Mouse (Mus musculus): ENCODE results near the gene Slc33a1. TPM values are rescaled to one million over a fixed set of nuclear protein-coding genes. Genes with fewer than 3 reads are reported as not detected.
A peak's percentile ranks its signal among the peaks of the same experiment; 100 is the strongest.

Slc33a1 gene
- polyA plus RNA-seq, 1 experiment from 2014 or later, result 12.7 TPM

- no peak for ATAC-seq (replicated peaks; ENCODE audit: extremely low read depth, insufficient read depth, low FRiP score)
- no peak overlapping the region for H3K27ac ChIP-seq (ENCODE audit: low read length)
- 64% methylated on average over 3 of the region's 3 CpGs for WGBS
- H3K27me3 ChIP-seq (ENCODE audit: control insufficient read depth, insufficient read depth, low read length), result no peaks in the 10 kb centered on the region
- H3K4me2 ChIP-seq (ENCODE audit: low read depth, low read length), result no peak overlapping the region
- no peak overlapping the region for H3K4me3 ChIP-seq (ENCODE audit: low read length)
- no peaks in the 10 kb centered on the region for H3K9me3 ChIP-seq (replicated peaks; ENCODE audit: control insufficient read depth, low read length)
- no peaks in the 10 kb centered on the region for H3K4me1 ChIP-seq (ENCODE audit: control insufficient read depth, insufficient read depth, low read length)
- H3K36me3 ChIP-seq (ENCODE audit: control insufficient read depth, insufficient read depth), result 0 out of 2 replicates have a peak, but pooled peaks cover 5% of the 10 kb centered on the region
- H3K9ac ChIP-seq (ENCODE audit: low read length), result no peak overlapping the region
Measured at GRCm38 (mm10) chr3:63949837-63950236, 14.7 kb downstream of the Slc33a1 start.

GRCm38 (mm10) chr3:63941204-63941850 lies 23.2 kb downstream of the Slc33a1 start:
- Histone ChIP-seq H3K27me3 (ENCODE audit: control insufficient read depth, insufficient read depth, low read length) (no peaks in the 10 kb centered on the region), H3K4me2 (ENCODE audit: low read depth, low read length) (no peak overlapping the region), H3K4me1 (ENCODE audit: control insufficient read depth, insufficient read depth, low read length) (no peaks in the 10 kb centered on the region), H3K9me3 (replicated peaks; ENCODE audit: control insufficient read depth, low read length) (no peaks in the 10 kb centered on the region), H3K36me3 (ENCODE audit: control insufficient read depth, insufficient read depth) (peaks cover 11% of the 10 kb centered on the region), H3K27ac (ENCODE audit: low read length) (no peak overlapping the region), H3K4me3 (ENCODE audit: low read length) (no peak overlapping the region), H3K9ac (ENCODE audit: low read length) (no peak overlapping the region)
- ATAC-seq (replicated peaks; ENCODE audit: extremely low read depth, insufficient read depth, low FRiP score), result no peak
- WGBS, result 67% methylated on average over 2 of the region's 2 CpGs

DNA sequence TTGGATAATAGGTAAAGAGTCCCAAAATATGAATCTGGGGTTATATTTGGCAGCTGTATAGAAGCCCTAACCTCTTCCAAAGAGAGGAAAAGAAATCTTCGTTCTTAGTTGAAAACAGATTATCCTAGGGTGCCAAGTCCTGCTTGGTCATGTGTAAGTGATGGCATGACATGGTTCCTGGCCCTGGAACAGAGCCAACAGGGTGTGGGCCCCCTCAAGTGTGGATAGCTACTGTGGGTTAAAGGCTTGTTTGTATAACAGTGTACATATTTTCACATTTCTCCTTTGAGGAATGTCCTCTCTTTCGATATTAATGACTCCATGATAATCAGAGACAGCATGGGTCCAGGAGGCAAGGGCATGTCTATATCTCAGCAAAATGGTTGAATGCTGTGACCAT lies 25.6 kb downstream of the Slc33a1 start:
- Histone ChIP-seq H3K27ac (ENCODE audit: low read length) (no peak overlapping the region), H3K4me3 (ENCODE audit: low read length) (no peak overlapping the region), H3K9me3 (replicated peaks; ENCODE audit: control insufficient read depth, low read length) (no peaks in the 10 kb centered on the region), H3K4me2 (ENCODE audit: low read depth, low read length) (no peak overlapping the region), H3K9ac (ENCODE audit: low read length) (no peak overlapping the region), H3K4me1 (ENCODE audit: control insufficient read depth, insufficient read depth, low read length) (no peaks in the 10 kb centered on the region), H3K27me3 (ENCODE audit: control insufficient read depth, insufficient read depth, low read length) (no peaks in the 10 kb centered on the region), H3K36me3 (ENCODE audit: control insufficient read depth, insufficient read depth) (peaks cover 5% of the 10 kb centered on the region)
- 87% methylated on average over 2 of the region's 2 CpGs for WGBS
- no peak for ATAC-seq (replicated peaks; ENCODE audit: extremely low read depth, insufficient read depth, low FRiP score)

DNA sequence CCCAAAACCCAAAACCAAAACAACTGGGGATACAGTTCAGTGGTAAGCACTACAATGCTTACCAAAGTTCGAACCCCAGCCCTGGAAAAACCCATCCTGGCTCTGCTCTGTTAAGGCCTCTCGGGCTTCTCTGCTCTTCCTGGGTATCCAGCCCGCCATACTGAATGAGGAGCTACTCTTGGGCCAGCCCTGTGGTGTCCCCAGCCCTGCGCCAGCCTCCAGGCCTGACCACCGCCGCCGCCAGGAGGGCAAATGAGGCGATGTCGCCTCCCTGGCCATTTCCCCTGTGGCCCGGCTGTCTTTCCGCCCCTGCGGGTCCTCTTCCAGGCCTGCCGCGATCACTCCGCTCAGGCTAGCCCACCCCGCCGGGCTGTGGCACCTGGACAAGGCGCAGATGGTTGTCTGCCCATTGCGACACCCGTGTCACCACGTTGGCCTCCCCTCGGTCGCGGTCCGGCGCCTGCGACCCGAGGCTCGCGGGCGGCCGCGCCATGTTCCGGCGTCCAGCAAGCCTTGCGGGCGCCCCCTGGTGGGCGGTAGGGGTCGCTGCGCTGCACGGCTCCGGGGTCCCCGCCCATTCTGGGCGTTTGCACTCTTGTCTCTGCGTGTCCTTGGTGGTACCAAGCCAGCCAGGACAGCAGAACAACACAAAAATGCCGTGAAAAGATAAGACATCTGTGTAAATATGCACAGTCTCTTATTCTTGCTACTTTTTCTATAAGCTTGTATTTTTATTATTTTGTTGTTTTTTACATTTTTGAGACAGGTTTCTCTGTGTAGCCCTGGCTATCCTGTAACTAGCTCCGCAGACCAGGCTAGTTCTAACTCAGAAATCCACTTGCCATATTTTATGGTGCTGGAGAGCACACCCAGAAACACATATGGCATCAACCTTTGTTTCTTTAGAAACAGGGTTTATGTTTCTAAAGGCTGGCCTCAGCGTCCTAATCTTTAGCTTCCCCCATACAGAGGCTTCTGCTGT lies 35.4 kb downstream of the Slc33a1 start, which contains the start of gene E130311K13Rik:
Gene E130311K13Rik (minus strand): TSS at position 595 of the 982 bp plus-strand sequence.
- Histone ChIP-seq H3K36me3 (ENCODE audit: control insufficient read depth, insufficient read depth) (no peaks in the 10 kb centered on the region), H3K9me3 (replicated peaks; ENCODE audit: control insufficient read depth, low read length) (no peaks in the 10 kb centered on the region), H3K4me3 (ENCODE audit: low read length) (peak within 1 kb of the TSS; percentile 78), H3K4me2 (ENCODE audit: low read depth, low read length) (peak within 1 kb of the TSS; percentile 74), H3K27ac (ENCODE audit: low read length) (peak within 1 kb of the TSS; percentile 84), H3K4me1 (ENCODE audit: control insufficient read depth, insufficient read depth, low read length) (peaks cover 3% of the 10 kb centered on the region), H3K27me3 (ENCODE audit: control insufficient read depth, insufficient read depth, low read length) (no peaks in the 10 kb centered on the region), H3K9ac (ENCODE audit: low read length) (peak within 1 kb of the TSS; percentile 96)
- ATAC-seq (replicated peaks; ENCODE audit: extremely low read depth, insufficient read depth, low FRiP score), result peak; percentile 96
- 5% methylated on average over 48 of the region's 48 CpGs for WGBS

DNA sequence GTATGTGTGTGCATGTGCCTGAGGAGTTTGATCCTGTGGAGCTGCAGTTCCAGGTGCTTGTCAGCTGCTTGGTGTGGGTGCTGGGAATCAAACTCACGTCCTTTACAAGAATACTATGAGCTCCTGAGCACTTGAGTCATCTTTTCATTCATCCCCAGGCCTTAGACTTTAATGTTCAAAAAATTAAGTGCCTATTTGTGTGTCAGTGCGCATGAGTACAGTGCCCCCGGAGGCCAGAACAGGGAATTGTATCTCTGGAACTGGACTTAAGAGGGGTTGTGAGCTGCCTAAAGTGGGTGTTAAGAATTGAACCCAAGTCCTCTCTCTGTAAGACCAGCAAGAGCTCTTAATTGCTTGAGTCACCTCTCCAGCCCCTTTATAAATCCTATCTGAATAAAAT lies 44.9 kb downstream of the Slc33a1 start:
- WGBS, result 68% methylated on average over 3 of the region's 3 CpGs
- H3K27me3 ChIP-seq (ENCODE audit: control insufficient read depth, insufficient read depth, low read length), result no peaks in the 10 kb centered on the region
- H3K9me3 ChIP-seq (replicated peaks; ENCODE audit: control insufficient read depth, low read length), result no peaks in the 10 kb centered on the region
- no peak overlapping the region for H3K4me2 ChIP-seq (ENCODE audit: low read depth, low read length)
- ATAC-seq (replicated peaks; ENCODE audit: extremely low read depth, insufficient read depth, low FRiP score), result no peak
- no peak overlapping the region for H3K9ac ChIP-seq (ENCODE audit: low read length)
- no peaks in the 10 kb centered on the region for H3K4me1 ChIP-seq (ENCODE audit: control insufficient read depth, insufficient read depth, low read length)
- no peak overlapping the region for H3K27ac ChIP-seq (ENCODE audit: low read length)
- H3K36me3 ChIP-seq (ENCODE audit: control insufficient read depth, insufficient read depth), result peaks cover 4% of the 10 kb centered on the region
- no peak overlapping the region for H3K4me3 ChIP-seq (ENCODE audit: low read length)

GRCm38 (mm10) chr3:63910301-63910700 lies 54.3 kb downstream of the Slc33a1 start:
- no peak overlapping the region for H3K27ac ChIP-seq (ENCODE audit: low read length)
- peaks cover 1% of the 10 kb centered on the region; the same call in 1 of the 2 replicates for H3K4me1 ChIP-seq (ENCODE audit: control insufficient read depth, insufficient read depth, low read length)
- no peaks in the 10 kb centered on the region; the same call in 1 of the 2 replicates for H3K27me3 ChIP-seq (ENCODE audit: control insufficient read depth, insufficient read depth, low read length)
- no peaks in the 10 kb centered on the region for H3K9me3 ChIP-seq (replicated peaks; ENCODE audit: control insufficient read depth, low read length)
- 64% methylated on average over 4 of the region's 4 CpGs for WGBS
- ATAC-seq (replicated peaks; ENCODE audit: extremely low read depth, insufficient read depth, low FRiP score), result no peak
- no peak overlapping the region for H3K4me2 ChIP-seq (ENCODE audit: low read depth, low read length)
- no peak overlapping the region for H3K9ac ChIP-seq (ENCODE audit: low read length)
- no peaks in the 10 kb centered on the region for H3K36me3 ChIP-seq (ENCODE audit: control insufficient read depth, insufficient read depth)
- no peak overlapping the region for H3K4me3 ChIP-seq (ENCODE audit: low read length)

DNA sequence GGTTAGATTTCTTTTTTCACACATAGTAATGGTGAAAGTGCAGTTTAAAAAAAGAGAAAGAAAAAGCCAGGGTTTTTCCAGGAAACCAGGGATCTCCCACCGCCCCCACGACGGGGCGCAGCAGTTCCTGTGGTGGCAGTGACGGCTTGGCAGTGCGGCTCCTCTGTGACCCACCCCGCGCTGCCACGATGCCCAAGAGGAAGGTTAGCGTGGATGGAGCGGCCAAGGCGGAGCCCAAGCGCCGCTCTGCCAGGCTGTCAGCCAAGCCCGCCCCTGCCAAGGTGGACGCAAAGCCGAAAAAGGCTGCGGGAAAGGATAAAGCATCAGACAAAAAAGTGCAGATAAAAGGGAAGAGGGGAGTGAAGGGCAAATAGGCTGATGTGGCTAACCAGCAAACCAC lies 59.3 kb downstream of the Slc33a1 start:
- H3K4me3 ChIP-seq (ENCODE audit: low read length), result peak overlapping the region; percentile 48
- H3K9ac ChIP-seq (ENCODE audit: low read length), result peak overlapping the region; percentile 49
- ATAC-seq (replicated peaks; ENCODE audit: extremely low read depth, insufficient read depth, low FRiP score), result no peak
- 5% methylated on average over 18 of the region's 18 CpGs for WGBS
- peak overlapping the region; percentile 72 for H3K4me2 ChIP-seq (ENCODE audit: low read depth, low read length)
- no peaks in the 10 kb centered on the region for H3K9me3 ChIP-seq (replicated peaks; ENCODE audit: control insufficient read depth, low read length)
- no peak overlapping the region for H3K27ac ChIP-seq (ENCODE audit: low read length)
- no peaks in the 10 kb centered on the region for H3K36me3 ChIP-seq (ENCODE audit: control insufficient read depth, insufficient read depth)
- H3K4me1 ChIP-seq (ENCODE audit: control insufficient read depth, insufficient read depth, low read length), result peaks cover 4% of the 10 kb centered on the region; the same call in 1 of the 2 replicates
- H3K27me3 ChIP-seq (ENCODE audit: control insufficient read depth, insufficient read depth, low read length), result peaks cover 4% of the 10 kb centered on the region

- Histone ChIP-seq H3K4me1 (ENCODE audit: control insufficient read depth, insufficient read depth, low read length) (peaks cover 7% of the 10 kb centered on the region; the same call in 1 of the 2 replicates), H3K9ac (ENCODE audit: low read length) (no peak overlapping the region), H3K4me2 (ENCODE audit: low read depth, low read length) (no peak overlapping the region), H3K27ac (ENCODE audit: low read length) (no peak overlapping the region), H3K36me3 (ENCODE audit: control insufficient read depth, insufficient read depth) (no peaks in the 10 kb centered on the region), H3K9me3 (replicated peaks; ENCODE audit: control insufficient read depth, low read length) (no peaks in the 10 kb centered on the region), H3K27me3 (ENCODE audit: control insufficient read depth, insufficient read depth, low read length) (peaks cover 5% of the 10 kb centered on the region), H3K4me3 (ENCODE audit: low read length) (no peak overlapping the region)
- no peak for ATAC-seq (replicated peaks; ENCODE audit: extremely low read depth, insufficient read depth, low FRiP score)
- WGBS, result 81% methylated on average over 2 of the region's 2 CpGs
Measured at GRCm38 (mm10) chr3:63904157-63904556, 60.4 kb downstream of the Slc33a1 start.
